Mouse (Mus musculus) liver, adult 2 months (tissue): ENCODE data around the gene Egf. TPM values are rescaled to one million over a fixed set of nuclear protein-coding genes. Genes with fewer than 3 reads are reported as not detected.

Source experiments
- DNase-seq: peaks from one replicate; pipeline ENCODE4 v3.0.0-alpha.2; 2011; ENCODE audit warnings: low read depth, low spot score; ENCODE audit errors: extremely low read depth
- H3K27ac ChIP-seq: fragments of 200-500 bp; replicated peaks from 2 replicates; pipeline ENCODE4 v1.5.1; 2012; ENCODE audit warnings: low read depth, mild to moderate bottlenecking, control low read depth, inconsistent platforms, low read length; ENCODE audit not compliant: insufficient read depth
- H3K27me3 ChIP-seq: fragments of 200-500 bp; 2 replicates; pipeline ENCODE4 v1.6.1; 2012; ENCODE audit warnings: mild to moderate bottlenecking, moderate library complexity, low read length, inconsistent platforms; ENCODE audit not compliant: control insufficient read depth, insufficient read depth
- H3K36me3 ChIP-seq: fragments of 200-500 bp; 2 replicates; pipeline ENCODE4 v1.6.1; 2012; ENCODE audit warnings: low read length, inconsistent platforms; ENCODE audit not compliant: control insufficient read depth, insufficient read depth
- H3K4me1 ChIP-seq: fragments of 200-500 bp; 2 replicates; pipeline ENCODE4 v1.6.1; 2011; ENCODE audit warnings: low read length; ENCODE audit not compliant: control insufficient read depth, insufficient read depth
- H3K4me3 ChIP-seq: fragments of 200-500 bp; 2 replicates; pipeline ENCODE4 v1.5.1; 2011; ENCODE audit warnings: low read depth, mild to moderate bottlenecking, control low read depth, low read length, moderate library complexity; ENCODE audit not compliant: insufficient read depth
- H3K79me2 ChIP-seq: fragments of 200-500 bp; 2 replicates; pipeline ENCODE4 v1.6.1; 2012; ENCODE audit warnings: inconsistent platforms, mild to moderate bottlenecking, low read length, moderate library complexity; ENCODE audit not compliant: control insufficient read depth, insufficient read depth
- H3K9ac ChIP-seq: fragments of 200-500 bp; 2 replicates; pipeline ENCODE4 v1.6.1; 2012; ENCODE audit warnings: low read depth, mild to moderate bottlenecking, control low read depth, inconsistent platforms, low read length
- CTCF ChIP-seq: fragments of 200-500 bp; IDR thresholded peaks from 2 replicates; pipeline ENCODE4 v1.5.1; 2011; ENCODE audit warnings: low read depth, low read length, control low read depth
- POLR2A ChIP-seq: fragments of 200-500 bp; IDR thresholded peaks from 2 replicates; pipeline ENCODE4 v1.6.1; 2011; ENCODE audit warnings: low read length, control low read depth; ENCODE audit not compliant: insufficient read depth; ENCODE audit errors: extremely low read depth
- WGBS: fragments of 180-500 bp; shearing (Covaris S2); methylation state at CpG from one replicate; pipeline ENCODE4 v1.1.7; 2018; 5-methylcytosine and 5-hydroxymethylcytosine counted together
- polyA plus RNA-seq: library from polyadenylated mRNA; depleted of rRNA; stranded (reverse); fragments of >200 nt; gene quantifications from 2 replicates; pipeline ENCODE4 v1.2.3, GENCODE M21; 2012
- total RNA-seq: library from RNA; depleted of rRNA; stranded (reverse); fragments of >200 nt; gene quantifications from 2 replicates; pipeline ENCODE4 v1.2.3, GENCODE M21; 2014

Gene Egf
- total and polyA plus RNA-seq, 2 experiments, result 0.28 to 0.83 TPM

DNA sequence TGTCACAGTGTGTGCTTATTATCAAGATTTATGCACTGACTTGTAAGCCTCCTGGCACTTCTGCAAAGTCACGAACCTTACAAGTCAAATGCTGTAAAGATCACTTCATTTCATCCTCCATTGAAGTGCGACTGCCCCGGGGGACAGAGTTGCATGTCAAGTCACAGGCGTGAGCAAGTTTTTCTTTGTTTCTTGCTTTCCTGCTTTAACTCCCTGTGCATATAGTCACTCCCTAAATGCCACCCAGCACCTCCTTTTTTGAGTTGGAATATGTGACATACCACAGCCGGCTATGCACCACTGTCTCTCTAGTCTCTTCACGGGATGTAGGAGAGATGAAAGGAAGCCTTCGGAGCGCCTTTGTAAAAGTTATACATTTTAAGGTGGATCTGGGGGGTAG lies 56.2 kb downstream of the Egf start:
- H3K27ac ChIP-seq, result no peak overlapping the region
- DNase-seq, result no peak
- H3K27me3 ChIP-seq, result no peaks in the 10 kb centered on the region
- no peaks in the 10 kb centered on the region for H3K4me1 ChIP-seq
- H3K79me2 ChIP-seq, result no peaks in the 10 kb centered on the region
- 93% methylated on average over 8 of the region's 8 CpGs for WGBS
- no peak overlapping the region for H3K9ac ChIP-seq
- peaks cover 8% of the 10 kb centered on the region; the same call in 1 of the 2 replicates for H3K36me3 ChIP-seq
- H3K4me3 ChIP-seq, result no peak overlapping the region
- TF ChIP-seq POLR2A (no peak), CTCF (no peak)

DNA sequence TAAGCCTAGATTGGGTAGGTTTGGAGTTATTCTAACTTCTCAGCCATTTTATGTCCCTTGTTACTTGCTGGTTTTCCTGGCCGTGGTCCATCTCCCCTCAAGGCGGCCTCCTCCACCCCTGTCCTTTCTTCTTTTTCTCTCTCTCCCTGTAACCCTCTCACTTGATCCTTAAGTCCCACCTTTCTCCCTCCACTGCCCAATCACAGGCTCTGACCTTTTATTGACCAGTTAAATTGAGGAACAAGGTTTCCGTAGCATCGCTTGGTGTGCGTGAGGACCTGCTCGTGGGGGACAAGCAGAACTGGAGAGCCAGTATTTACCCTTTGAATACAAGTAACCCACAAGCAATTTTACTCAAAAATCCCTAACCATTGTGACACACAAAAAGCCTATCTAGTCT lies 56.8 kb downstream of the Egf start:
- WGBS, result 97% methylated on average over 6 of the region's 6 CpGs
- Histone ChIP-seq H3K36me3 (peaks cover 8% of the 10 kb centered on the region; the same call in 1 of the 2 replicates), H3K27me3 (no peaks in the 10 kb centered on the region), H3K4me1 (no peaks in the 10 kb centered on the region), H3K4me3 (no peak overlapping the region), H3K79me2 (no peaks in the 10 kb centered on the region), H3K27ac (no peak overlapping the region), H3K9ac (no peak overlapping the region)
- no peak for TF ChIP-seq POLR2A
- no peak for TF ChIP-seq CTCF
- DNase-seq, result no peak

DNA sequence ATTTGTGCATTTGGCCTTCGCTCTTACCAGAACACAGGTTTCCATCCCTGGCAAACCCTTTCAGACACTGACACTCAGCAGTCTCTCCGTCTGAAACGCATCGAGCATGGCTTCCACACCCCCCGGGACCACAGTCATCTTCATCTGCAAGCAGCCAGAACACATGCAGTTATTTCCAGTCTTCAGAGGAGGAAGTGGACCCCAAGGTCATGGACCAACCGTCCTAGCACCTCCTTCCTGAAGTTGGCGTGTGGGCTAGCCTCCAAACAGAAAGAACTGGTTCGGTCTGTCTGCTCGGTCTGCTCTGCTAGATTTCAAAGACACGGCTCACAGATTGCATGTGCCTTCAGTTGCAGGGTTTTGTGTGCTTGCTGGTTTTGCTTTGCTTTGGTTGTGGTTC lies 57.4 kb downstream of the Egf start:
- Histone ChIP-seq H3K9ac (no peak overlapping the region), H3K27me3 (no peaks in the 10 kb centered on the region), H3K27ac (no peak overlapping the region), H3K36me3 (peaks cover 8% of the 10 kb centered on the region; the same call in 1 of the 2 replicates), H3K4me3 (no peak overlapping the region), H3K79me2 (no peaks in the 10 kb centered on the region), H3K4me1 (no peaks in the 10 kb centered on the region)
- TF ChIP-seq CTCF (no peak), POLR2A (no peak)
- WGBS, result 84% methylated on average over 10 of the region's 10 CpGs
- DNase-seq, result no peak

DNA sequence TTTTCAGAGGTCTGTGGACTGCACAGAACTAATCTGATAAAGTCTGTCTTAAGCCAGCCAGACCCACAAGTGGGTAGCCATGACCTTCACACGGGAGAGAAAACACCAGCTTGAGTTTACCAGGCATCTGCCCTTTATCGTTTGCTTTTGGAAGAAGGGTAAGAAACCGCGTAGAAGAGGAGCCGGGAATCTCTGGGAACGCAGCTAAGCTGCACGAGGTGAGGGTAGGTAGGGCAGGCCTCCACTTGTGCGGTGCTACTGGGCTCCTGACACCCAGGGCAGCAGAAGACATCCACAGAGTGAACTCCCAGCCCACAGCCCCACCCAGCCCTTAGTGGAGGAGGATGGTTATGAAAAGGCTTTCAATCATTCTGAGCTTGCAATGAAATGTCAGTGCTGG lies 59.2 kb downstream of the Egf start:
- no peak overlapping the region for H3K27ac ChIP-seq
- WGBS, result 81% methylated on average over 8 of the region's 8 CpGs
- TF ChIP-seq CTCF (no peak), POLR2A (no peak)
- H3K79me2 ChIP-seq, result no peaks in the 10 kb centered on the region
- H3K4me1 ChIP-seq, result no peaks in the 10 kb centered on the region
- no peak overlapping the region for H3K4me3 ChIP-seq
- no peak for DNase-seq
- peaks cover 2% of the 10 kb centered on the region; the same call in 1 of the 2 replicates for H3K36me3 ChIP-seq
- H3K27me3 ChIP-seq, result no peaks in the 10 kb centered on the region
- no peak overlapping the region for H3K9ac ChIP-seq

DNA sequence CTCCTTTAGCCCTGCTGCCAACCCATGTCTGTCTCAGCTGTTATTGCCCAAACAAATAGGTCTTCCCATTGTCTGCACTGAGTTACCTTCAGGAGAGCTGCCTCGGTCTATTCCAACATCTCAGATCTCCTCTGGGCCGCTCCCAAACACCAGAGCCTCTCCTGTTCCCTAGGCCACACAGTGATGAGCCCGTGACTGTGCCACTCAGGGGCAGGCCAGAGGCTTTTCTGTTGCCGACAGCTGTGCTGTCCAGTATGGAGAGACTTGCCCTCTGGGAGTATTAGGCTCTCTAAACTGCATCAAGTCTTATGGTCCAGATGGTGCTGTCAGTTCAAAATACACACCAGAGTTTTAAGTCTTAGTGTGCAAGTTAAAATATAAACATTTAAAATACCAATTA lies 61.5 kb downstream of the Egf start:
- no peaks in the 10 kb centered on the region for H3K79me2 ChIP-seq
- no peaks in the 10 kb centered on the region for H3K4me1 ChIP-seq
- H3K27me3 ChIP-seq, result no peaks in the 10 kb centered on the region
- WGBS, result 97% methylated on average over 4 of the region's 4 CpGs
- no peaks in the 10 kb centered on the region for H3K36me3 ChIP-seq
- DNase-seq, result no peak
- H3K27ac ChIP-seq, result no peak overlapping the region
- H3K4me3 ChIP-seq, result no peak overlapping the region
- TF ChIP-seq POLR2A, result no peak
- TF ChIP-seq CTCF, result no peak
- no peak overlapping the region for H3K9ac ChIP-seq

DNA sequence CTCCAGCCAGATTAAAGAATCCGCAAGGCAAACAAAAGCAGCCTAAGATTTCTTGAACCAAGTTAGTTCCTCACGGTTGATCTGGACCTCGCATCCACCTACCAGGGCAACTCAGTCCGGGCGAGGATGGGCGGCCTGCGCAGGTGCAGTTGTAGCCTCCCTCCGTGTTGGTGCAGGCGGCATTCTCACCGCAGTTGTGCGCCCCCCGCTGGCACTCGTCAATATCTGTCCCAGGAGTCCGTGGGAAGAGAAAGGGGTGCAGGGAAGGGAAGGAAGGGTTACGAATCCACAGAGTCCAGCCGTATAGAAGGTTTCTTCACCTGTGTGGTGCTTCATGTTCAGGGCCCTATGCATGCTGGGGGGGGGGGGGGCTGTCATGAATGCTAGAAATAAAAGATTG lies 62.3 kb downstream of the Egf start:
- WGBS, result 69% methylated on average over 16 of the region's 16 CpGs
- DNase-seq, result no peak
- H3K79me2 ChIP-seq, result no peaks in the 10 kb centered on the region
- H3K9ac ChIP-seq, result no peak overlapping the region
- no peaks in the 10 kb centered on the region for H3K27me3 ChIP-seq
- H3K36me3 ChIP-seq, result no peaks in the 10 kb centered on the region
- no peak for TF ChIP-seq CTCF
- no peak for TF ChIP-seq POLR2A
- no peak overlapping the region for H3K4me3 ChIP-seq
- H3K27ac ChIP-seq, result no peak overlapping the region
- no peaks in the 10 kb centered on the region for H3K4me1 ChIP-seq
